Mouse (Mus musculus) midbrain, postnatal 0 days (tissue): ENCODE measurements around the gene Slc25a16. TPM values are rescaled to one million over a fixed set of nuclear protein-coding genes. Genes with fewer than 3 reads are reported as not detected.

ENCODE experiments used
- ATAC-seq: fragments of 200-750 bp; cut with Nextera tagmentation; 2 replicates; pipeline ENCODE4 v1.8.0; 2017; ENCODE audit warnings: moderate number of reproducible peaks, mild to moderate bottlenecking, moderate TSS enrichment, moderate library complexity; ENCODE audit not compliant: low FRiP score
- DNase-seq: peaks from one replicate; pipeline ENCODE4 v3.0.0-alpha.2; 2015; ENCODE audit warnings: low spot score
- H3K27ac ChIP-seq: fragments of 300-500 bp; sonication (generic); 2 replicates; pipeline ENCODE4 v1.5.1; 2014; ENCODE audit warnings: low read depth, mild to moderate bottlenecking, low read length, mixed read lengths
- H3K27me3 ChIP-seq: fragments of 300-500 bp; sonication (generic); 2 replicates; pipeline ENCODE4 v1.6.1; 2014; ENCODE audit warnings: low read length, control low read depth, mixed read lengths; ENCODE audit not compliant: insufficient read depth
- H3K36me3 ChIP-seq: fragments of 300-500 bp; sonication (generic); 2 replicates; pipeline ENCODE4 v1.6.1; 2014; ENCODE audit warnings: low read length, control low read depth, mixed read lengths; ENCODE audit not compliant: insufficient read depth
- H3K4me1 ChIP-seq: fragments of 300-500 bp; sonication (generic); 2 replicates; pipeline ENCODE4 v1.6.1; 2014; ENCODE audit warnings: mild to moderate bottlenecking, control low read depth, antibody characterized with exemption, low read length, mixed read lengths; ENCODE audit not compliant: insufficient read depth
- H3K4me2 ChIP-seq: fragments of 300-500 bp; sonication (generic); 2 replicates; pipeline ENCODE4 v1.6.1; 2014; ENCODE audit warnings: low read depth, mild to moderate bottlenecking, low read length, mixed read lengths; ENCODE audit not compliant: poor library complexity, severe bottlenecking
- H3K4me3 ChIP-seq: fragments of 300-500 bp; sonication (generic); 2 replicates; pipeline ENCODE4 v1.5.1; 2014; ENCODE audit warnings: low read depth, mild to moderate bottlenecking, low read length, moderate library complexity
- H3K9ac ChIP-seq: fragments of 300-500 bp; sonication (generic); replicated peaks from 2 replicates; pipeline ENCODE4 v1.6.1; 2014; ENCODE audit warnings: mild to moderate bottlenecking, low read length, moderate library complexity, mixed read lengths; ENCODE audit not compliant: poor library complexity, severe bottlenecking
- H3K9me3 ChIP-seq: fragments of 300-500 bp; sonication (generic); 2 replicates; pipeline ENCODE4 v1.6.1; 2016; ENCODE audit warnings: low read length, control low read depth
- CTCF ChIP-seq: IDR thresholded peaks from 2 replicates; pipeline ENCODE4 v1.5.1; 2016; ENCODE audit warnings: antibody characterized with exemption, mild to moderate bottlenecking
- WGBS: fragments of 180-500 bp; shearing (Covaris S2); extraction: QIAGEN DNeasy Blood & Tissue Kit; methylation state at CpG from one replicate; pipeline ENCODE4 v1.1.7; 2014; 5-methylcytosine and 5-hydroxymethylcytosine counted together
- polyA plus RNA-seq: library from polyadenylated mRNA; unstranded; fragments of >200 nt; fragmentation: Nextera tagmentation; extraction: Ambion mirVana; gene quantifications from 2 replicates; pipeline ENCODE4 v1.2.1, GENCODE M21; 2015
- total RNA-seq: library from RNA; depleted of rRNA; stranded (reverse); fragments of >200 nt; gene quantifications from 2 replicates; pipeline ENCODE4 v1.2.3, GENCODE M21; 2014

The Slc25a16 gene
- total and polyA plus RNA-seq, 2 experiments from 2014 or later: 13.7 to 19.0 TPM

- 21% methylated on average over 4 of the region's 4 CpGs for WGBS
- no peaks in the 10 kb centered on the region for H3K4me1 ChIP-seq
- H3K4me2 ChIP-seq: no peak overlapping the region
- no peak for DNase-seq
- H3K27ac ChIP-seq: no peak overlapping the region
- no peak overlapping the region for H3K4me3 ChIP-seq
- no peaks in the 10 kb centered on the region for H3K9me3 ChIP-seq
- no peaks in the 10 kb centered on the region for H3K36me3 ChIP-seq
- ATAC-seq: no peak
- no peaks in the 10 kb centered on the region for H3K27me3 ChIP-seq
- TF ChIP-seq CTCF: no peak
- no peak overlapping the region for H3K9ac ChIP-seq
These were observed 27.7 kb upstream of the Slc25a16 start for GRCm38 (mm10) chr10:62892549-62893232.

- no peak for DNase-seq
- Histone ChIP-seq H3K27ac (no peak overlapping the region), H3K9me3 (no peaks in the 10 kb centered on the region), H3K4me2 (no peak overlapping the region), H3K4me1 (no peaks in the 10 kb centered on the region), H3K4me3 (no peak overlapping the region), H3K9ac (no peak overlapping the region), H3K27me3 (no peaks in the 10 kb centered on the region), H3K36me3 (no peaks in the 10 kb centered on the region)
- no peak for TF ChIP-seq CTCF
- ATAC-seq: no peak
- WGBS: 70% methylated on average over 6 of the region's 6 CpGs
These were observed 27.0 kb upstream of the Slc25a16 start for GRCm38 (mm10) chr10:62893356-62893884.

DNA sequence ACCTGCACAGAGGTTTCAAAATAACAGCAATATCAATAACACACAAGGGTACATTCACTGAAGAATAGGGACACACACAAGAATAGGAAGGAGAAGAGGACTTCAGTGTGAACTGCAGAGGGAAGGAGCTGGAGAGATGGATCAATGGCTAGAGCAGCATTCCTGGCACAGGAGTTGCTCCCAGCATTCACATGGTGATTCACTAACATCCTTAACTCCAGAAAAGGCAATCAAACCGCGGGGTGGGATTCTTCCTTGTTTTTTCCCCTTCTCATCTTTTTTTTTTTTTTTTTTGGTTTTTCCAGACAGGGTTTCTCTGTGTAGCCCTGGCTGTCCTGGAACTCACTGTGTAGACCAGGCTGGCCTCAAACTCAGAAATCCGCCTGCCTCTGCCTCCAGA is 26.0 kb upstream of the Slc25a16 start:
- H3K9ac ChIP-seq: no peak overlapping the region
- no peaks in the 10 kb centered on the region for H3K4me1 ChIP-seq
- DNase-seq: no peak
- H3K27me3 ChIP-seq: no peaks in the 10 kb centered on the region
- H3K9me3 ChIP-seq: no peaks in the 10 kb centered on the region
- H3K4me2 ChIP-seq: no peak overlapping the region
- H3K36me3 ChIP-seq: no peaks in the 10 kb centered on the region
- 79% methylated on average over 3 of the region's 3 CpGs for WGBS
- ATAC-seq: no peak
- no peak for TF ChIP-seq CTCF
- no peak overlapping the region for H3K4me3 ChIP-seq
- no peak overlapping the region for H3K27ac ChIP-seq

GRCm38 (mm10) chr10:62895386-62895785 is 25.0 kb upstream of the Slc25a16 start:
- 79% methylated on average over 6 of the region's 6 CpGs for WGBS
- no peak overlapping the region for H3K27ac ChIP-seq

GRCm38 (mm10) chr10:62896035-62896434 is 24.4 kb upstream of the Slc25a16 start:
- DNase-seq (no peak), ATAC-seq (no peak)
- no peak overlapping the region for H3K27ac ChIP-seq
- H3K4me2 ChIP-seq: no peak overlapping the region
- no peaks in the 10 kb centered on the region for H3K4me1 ChIP-seq
- no peak overlapping the region for H3K9ac ChIP-seq
- H3K9me3 ChIP-seq: no peaks in the 10 kb centered on the region
- TF ChIP-seq CTCF: no peak
- no peaks in the 10 kb centered on the region for H3K27me3 ChIP-seq
- no peaks in the 10 kb centered on the region for H3K36me3 ChIP-seq
- 71% methylated on average over 4 of the region's 4 CpGs for WGBS
- H3K4me3 ChIP-seq: no peak overlapping the region

More at GRCm38 (mm10) chr10:62895386-62895785, 25.0 kb upstream of the Slc25a16 start:
- Histone ChIP-seq H3K4me3 (no peak overlapping the region), H3K4me1 (no peaks in the 10 kb centered on the region), H3K9me3 (no peaks in the 10 kb centered on the region), H3K4me2 (no peak overlapping the region), H3K27me3 (no peaks in the 10 kb centered on the region), H3K36me3 (no peaks in the 10 kb centered on the region), H3K9ac (no peak overlapping the region)
- TF ChIP-seq CTCF: no peak
- DNase-seq (no peak), ATAC-seq (no peak)

DNA sequence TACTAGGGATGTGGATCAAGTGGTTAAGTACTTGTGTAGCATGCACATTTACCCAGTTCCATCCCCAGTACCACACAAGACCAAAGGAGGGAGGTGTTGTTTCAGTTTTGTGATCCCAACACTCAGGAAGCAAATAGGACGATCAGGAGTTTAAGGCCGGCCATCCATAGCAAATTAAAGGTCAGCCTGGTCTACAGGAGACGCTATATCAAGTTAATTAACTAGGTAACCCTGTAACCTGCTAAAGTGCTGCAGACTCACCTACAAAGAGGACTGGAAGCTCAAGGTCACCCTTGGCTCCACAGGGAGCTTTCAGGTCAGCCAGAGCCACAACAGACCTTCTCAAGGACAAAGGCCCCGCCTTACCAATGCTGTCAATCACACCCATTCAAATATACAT is 23.7 kb upstream of the Slc25a16 start:
- ATAC-seq (no peak), DNase-seq (no peak)
- Histone ChIP-seq H3K27ac (no peak overlapping the region), H3K36me3 (no peaks in the 10 kb centered on the region), H3K4me3 (no peak overlapping the region), H3K9me3 (no peaks in the 10 kb centered on the region), H3K4me1 (no peaks in the 10 kb centered on the region), H3K4me2 (no peak overlapping the region), H3K9ac (no peak overlapping the region), H3K27me3 (no peaks in the 10 kb centered on the region)
- WGBS: 78% methylated on average over 4 of the region's 4 CpGs
- peak; percentile 31; the same call in 1 of the 2 replicates for TF ChIP-seq CTCF
